Mouse (Mus musculus) gastrocnemius, adult 8-10 months (tissue): ENCODE data around the gene Cpe. TPM values are rescaled to one million over a fixed set of nuclear protein-coding genes. Genes with fewer than 3 reads are reported as not detected.
"Not testable (repeated sequence)": the region's sequence is repeated elsewhere in the genome, so short reads cannot be mapped to it uniquely, and the experiment has no call there.

ENCODE experiments used
- DNase-seq, 2 experiments: peaks; one replicate each; pipeline ENCODE4 v3.0.0; 2022; ENCODE audit warnings: low spot score in 2 of 2
- total RNA-seq, 4 experiments: library from RNA; stranded (reverse); gene quantifications; 2 replicates each; pipeline ENCODE4 v1.2.4; 2022

Cpe gene
- total RNA-seq, 4 experiments from 2014 or later, result 236 to 331 (median 287) TPM

DNA sequence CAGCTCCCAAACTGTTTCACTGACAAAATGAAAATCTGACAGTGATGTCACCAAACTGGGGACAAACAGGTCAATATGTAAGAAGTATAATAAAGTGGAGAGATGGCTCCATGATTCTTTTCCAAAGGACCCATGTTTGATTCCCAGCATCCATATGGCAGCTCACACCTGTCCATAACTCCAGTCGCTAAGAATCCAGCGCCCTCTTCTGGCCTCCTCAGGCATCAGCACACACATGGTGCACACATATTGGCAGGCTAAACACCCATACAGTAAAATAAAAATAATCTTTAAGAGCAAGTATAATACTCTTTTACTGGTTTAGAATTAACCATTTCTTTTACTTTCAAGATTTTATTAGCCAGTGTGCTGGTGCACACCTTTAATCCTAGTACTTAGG lies 16.5 kb downstream of the Cpe start:
- no peak for DNase-seq

DNA sequence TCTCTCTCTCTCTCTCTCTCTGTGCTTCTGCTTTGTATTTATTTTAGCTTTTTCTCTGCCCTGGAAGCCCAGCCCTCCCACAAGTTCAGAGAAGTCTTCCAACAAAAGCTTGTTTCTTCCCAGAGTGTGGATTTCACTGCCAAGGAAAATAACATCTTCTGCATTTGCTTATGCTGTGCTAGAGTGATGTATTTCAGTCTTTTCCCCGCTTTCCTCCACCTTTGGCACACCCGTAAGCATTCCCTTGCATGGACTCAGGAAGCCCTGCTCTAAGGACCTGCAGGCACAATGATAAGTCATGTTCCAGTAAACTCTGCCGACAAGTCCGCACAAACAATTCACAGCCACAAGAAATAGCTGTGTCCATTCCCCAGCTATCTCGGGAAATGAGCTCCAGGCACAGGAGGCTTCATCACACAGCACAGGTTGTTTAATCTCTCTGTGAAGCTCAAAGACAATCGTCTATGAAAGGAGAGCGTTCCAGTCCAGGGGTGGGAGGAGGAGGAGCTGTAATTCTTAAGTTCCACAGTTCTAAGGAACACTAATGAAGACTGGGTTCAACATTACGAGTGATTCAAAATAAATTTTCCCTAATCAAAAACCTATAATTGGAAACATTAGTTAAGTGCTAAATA lies 17.8 kb downstream of the Cpe start:
- DNase-seq, result no peak

DNA sequence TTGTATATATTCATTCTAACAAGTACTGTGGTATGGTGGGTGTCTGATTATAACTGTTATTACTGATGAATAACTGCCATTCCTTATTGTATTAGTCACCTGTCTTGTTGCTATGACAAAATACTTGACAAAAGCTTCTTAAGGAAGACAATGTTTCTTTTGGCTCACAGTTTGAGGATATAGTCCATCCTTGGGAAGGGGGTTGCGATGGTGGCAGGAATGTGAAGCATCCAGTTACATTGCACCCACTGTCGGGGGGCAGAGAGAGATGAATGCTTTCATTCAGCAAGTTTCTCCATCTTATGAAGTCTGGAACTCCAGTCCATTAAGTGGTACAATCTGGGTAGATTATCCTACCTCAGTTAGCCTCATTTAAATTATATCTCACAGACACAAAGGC lies 19.9 kb downstream of the Cpe start:
- DNase-seq, result no peak

DNA sequence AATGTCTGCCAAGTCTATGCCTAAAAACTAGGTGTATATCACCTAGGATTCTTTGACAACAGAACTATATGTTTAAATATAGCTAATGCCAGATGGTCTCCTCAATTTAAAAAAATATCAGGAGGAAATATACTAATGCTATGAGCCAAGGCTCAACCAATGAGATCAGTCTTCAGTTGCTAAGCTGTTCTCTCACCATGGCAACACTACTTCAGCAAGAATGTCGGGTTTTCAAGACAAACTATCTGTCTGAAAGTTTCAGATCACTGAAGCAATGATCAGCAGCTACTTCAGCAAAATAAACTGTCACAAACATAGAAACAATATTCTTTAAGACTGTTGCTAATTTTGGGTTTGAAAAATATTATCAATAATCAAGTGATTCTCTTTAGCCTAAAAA lies 20.9 kb downstream of the Cpe start:
- DNase-seq, result no peak

DNA sequence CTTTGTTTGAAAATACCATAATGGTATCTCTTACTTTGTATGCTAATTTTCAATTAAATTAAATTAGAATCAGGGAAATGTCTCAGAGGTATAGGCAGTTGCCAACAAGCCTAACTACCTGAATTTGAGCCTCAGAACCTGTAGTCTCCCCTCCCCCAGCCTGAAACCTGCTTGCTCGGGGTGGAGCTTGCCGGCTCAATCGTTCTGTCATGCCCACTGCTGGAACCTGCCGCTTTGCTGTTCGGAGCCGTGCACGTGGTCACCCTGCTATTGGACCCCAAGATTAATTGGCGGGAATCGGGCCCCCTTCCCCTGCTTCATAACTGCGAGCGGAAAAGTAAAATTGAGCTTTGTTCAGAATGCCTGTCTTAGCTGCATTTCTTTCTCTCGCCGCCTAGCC lies 26.5 kb downstream of the Cpe start:
- DNase-seq, result not testable (repeated sequence)

DNA sequence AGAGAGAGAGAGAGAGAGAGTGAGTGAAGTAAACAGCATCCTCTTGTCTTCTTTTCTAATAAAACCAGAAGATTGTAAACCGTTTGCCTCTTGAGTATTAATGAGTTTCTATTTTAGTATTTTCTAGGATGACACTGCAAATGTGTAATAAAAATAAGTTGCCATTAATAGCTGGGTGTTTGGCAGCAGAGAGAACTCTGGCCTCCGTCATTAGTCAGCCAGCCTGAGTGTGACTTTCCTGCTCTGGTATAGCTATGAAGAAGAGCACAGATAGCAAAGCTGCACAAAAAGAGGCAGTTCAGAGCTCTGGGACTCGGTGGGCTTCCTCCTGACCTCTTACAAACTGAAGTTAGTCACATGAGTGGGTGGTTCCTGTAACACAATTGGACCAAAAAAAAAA lies 27.3 kb downstream of the Cpe start:
- DNase-seq, result peak in 1 of 2 experiments; percentile 42

DNA sequence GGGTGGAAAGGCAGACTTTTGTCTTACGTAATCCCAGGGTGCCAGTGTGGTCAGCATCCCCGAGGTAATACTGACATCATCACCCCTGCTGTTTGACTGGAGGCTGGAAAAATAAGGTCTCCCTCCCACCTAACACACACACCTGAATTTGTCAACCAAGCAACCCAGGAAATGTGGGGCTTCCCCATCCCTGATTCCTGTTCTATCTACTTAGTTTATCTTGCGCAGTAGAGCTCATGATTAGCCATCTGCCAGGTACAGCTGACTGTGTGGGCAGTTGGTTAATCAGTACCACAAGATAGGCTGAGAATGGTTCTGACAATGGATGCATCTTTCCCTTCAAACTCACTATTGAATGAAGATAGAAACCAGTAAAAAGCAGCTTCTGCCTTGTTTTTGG lies 28.0 kb downstream of the Cpe start:
- DNase-seq, result no peak

DNA sequence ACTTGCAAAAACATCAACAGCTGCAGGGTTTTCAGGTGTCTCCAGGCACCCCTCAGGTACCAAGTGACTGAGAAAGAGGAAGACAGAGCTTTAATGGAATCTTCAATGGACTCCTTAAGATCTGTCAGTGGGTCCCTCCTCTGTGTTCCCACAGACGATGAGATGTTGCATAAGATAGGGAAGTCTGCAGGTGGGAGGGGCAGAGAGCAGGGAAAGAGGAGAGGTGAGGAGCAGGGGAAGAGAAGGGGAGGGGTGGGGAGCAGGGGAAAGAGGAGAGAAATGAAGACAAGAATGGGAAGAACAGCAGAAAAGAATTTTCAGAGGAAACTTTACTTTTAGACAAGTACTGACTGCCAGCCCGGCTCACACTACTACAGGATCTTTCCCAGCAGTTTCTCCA lies 28.5 kb downstream of the Cpe start:
- DNase-seq, result no peak

DNA sequence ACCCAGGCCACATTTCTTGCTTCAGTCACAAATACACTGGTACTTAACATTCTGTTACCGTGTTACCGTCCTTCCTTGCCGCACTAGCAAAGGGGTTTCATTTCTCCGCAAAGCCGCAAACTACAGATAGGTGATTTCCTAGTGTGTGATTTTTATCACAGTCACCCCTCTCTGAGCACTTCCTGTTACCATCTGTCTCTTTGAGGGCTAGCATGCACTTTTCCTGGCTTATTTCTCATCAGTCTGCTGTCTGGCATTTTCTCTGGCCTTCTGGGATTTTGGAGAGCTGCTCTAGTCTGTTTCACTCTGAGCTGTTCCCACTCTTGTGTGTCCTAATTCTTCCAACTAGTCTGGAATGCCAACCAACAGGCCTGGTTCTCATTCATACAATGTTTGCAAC lies 33.8 kb downstream of the Cpe start:
- DNase-seq, result no peak

DNA sequence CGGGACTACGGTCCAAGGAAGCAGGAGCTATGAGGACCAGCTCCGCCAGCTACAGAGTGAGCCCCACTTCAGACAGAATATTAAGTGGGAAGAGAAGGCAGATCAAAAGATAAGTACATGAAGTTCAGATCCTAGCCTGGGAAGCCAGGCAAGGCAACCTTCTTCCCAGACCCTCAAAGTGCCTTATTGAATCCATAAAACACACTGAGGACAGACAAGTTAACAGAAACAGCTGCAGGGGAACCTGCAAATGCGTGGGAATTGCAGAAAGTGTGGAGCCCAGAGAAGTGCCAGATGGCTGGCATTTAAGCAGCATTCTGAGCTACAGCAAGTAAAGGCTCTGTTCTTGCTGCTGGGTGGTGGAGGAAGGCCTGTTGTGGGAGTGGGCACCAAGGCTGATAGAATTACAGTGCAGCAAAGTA lies 34.9 kb downstream of the Cpe start:
- no peak for DNase-seq

DNA sequence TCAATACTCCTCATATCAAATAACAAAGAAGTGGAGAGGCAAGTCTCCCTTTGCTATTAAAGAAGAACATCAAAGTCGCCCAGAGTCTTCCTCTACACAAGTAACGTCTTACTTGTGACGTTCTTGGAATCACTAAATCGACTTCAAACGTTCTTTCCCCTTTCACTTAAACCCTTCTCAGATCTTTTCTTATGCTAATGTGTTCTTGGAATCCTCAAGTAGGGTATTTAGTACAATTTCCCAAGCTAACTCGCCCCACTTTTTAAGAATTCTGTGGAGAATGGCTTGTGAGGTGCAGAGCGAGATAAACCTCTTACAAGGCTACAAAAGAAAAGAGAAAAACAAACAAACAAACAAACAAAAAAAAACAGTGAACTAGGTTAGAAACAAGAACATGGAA lies 35.3 kb downstream of the Cpe start:
- DNase-seq, result no peak

DNA sequence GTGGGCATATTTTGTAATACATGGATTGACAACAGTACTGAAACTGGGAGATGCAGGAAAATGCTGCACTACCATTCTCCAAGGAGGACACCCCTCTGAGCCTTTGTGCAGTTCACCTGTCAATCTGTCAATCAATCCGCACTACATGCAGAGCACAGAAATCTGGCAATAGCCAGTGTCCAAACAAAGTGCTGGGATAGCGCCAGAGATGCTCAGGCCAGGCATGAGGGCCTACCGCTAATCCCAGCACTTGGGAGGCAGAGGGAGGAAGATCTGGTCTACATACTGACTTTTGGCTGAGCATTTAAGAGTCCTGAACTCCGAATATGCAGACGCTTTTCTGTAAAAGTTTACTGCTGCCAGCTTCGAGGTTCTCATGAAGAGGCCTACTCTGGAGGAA lies 37.0 kb downstream of the Cpe start:
- DNase-seq, result no peak

DNA sequence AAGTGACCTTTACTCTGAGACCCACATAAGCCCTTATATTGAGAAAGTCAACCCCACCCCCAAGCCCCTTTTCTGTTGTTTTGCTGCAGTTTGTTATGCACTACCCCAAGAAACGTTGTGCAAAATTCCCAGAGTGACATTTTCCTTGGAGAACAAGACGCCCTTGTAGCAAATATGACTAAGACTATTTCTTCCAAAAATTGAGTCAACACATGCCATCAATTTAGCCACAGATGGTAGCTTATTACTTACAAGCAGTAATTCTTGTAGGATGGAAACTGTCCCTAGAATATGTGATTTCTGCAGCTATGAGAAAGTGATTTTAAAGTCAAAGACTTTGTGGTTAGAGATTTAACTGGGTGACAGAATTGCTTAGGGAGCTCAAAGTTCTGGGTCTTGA lies 37.8 kb downstream of the Cpe start:
- DNase-seq, result no peak

DNA sequence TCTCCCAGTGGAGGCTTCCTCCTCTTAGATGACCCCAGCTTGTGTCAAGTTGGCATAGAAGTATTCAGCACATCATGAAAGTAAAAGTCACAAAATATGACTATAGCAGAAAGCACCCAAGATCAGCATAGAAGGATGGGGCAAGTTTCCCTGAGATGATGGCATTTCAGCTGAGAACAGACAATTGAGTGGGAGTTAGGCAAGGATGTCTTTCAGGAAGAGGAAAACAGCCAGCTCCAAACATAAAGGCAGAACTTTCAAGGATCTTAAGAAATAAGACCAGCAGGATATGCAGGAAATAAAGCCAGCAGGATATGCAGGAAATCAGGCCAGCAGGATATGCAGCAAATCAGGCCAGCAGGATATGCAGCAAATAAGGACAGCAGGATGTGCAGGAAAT lies 40.6 kb downstream of the Cpe start:
- no peak for DNase-seq

DNA sequence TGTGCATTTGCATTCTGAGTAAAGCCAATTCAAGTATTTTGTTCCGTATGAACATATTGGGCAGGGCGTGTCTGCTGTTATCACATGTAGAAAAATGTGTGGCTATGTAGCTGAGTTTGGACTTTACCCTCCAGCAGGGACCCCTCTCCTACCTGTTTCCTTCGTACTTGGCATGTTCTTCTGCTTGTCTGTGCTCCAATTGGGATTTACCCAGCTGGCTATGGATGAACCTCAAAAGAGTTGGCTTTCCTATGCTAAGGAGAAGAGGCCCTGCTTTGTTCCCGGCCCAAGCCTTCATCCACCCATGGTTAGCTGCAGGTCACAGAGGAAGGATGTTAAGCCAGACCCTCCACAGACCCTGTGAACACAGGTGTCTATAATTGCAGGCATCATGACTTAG lies 44.8 kb downstream of the Cpe start:
- no peak for DNase-seq

DNA sequence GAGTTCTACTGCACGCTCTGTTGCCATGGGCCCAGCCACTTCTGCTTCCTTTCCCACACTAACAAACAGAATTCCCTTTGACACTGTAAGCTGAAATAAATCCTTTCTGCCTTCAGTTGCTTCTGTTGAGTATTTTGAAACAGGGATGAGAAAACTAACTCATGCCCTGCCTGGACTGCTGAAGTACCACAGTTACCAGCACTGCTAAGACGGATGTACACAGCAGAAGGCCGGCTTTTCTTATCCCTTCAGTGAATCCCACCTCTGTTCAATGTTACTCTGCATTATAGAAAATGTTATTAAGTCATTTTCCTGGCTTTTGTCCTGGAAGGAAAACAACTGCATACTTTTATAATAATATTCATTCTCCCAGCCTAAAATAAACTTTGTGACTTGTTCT lies 45.7 kb downstream of the Cpe start:
- DNase-seq, result no peak

DNA sequence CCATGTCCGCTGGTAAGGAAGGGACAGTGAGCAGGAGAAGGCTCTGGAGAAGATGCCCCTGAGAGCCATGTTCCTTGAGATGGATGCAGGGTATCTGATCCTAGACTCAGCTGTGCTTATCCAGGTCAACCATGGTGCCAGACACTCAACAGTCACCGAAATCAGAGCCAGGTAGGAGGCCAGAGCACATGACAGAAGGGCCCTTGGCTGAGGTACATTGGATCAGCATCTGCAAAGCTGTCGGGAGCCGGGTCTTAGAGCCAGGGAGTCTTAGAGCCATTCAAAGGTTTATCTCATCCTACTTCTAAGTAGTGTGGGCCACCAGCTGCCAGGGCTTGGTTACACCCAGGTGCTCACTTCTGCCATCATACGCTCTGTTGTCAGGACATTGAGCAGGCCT lies 46.4 kb downstream of the Cpe start:
- peak in 1 of 2 experiments; percentile 40 for DNase-seq

DNA sequence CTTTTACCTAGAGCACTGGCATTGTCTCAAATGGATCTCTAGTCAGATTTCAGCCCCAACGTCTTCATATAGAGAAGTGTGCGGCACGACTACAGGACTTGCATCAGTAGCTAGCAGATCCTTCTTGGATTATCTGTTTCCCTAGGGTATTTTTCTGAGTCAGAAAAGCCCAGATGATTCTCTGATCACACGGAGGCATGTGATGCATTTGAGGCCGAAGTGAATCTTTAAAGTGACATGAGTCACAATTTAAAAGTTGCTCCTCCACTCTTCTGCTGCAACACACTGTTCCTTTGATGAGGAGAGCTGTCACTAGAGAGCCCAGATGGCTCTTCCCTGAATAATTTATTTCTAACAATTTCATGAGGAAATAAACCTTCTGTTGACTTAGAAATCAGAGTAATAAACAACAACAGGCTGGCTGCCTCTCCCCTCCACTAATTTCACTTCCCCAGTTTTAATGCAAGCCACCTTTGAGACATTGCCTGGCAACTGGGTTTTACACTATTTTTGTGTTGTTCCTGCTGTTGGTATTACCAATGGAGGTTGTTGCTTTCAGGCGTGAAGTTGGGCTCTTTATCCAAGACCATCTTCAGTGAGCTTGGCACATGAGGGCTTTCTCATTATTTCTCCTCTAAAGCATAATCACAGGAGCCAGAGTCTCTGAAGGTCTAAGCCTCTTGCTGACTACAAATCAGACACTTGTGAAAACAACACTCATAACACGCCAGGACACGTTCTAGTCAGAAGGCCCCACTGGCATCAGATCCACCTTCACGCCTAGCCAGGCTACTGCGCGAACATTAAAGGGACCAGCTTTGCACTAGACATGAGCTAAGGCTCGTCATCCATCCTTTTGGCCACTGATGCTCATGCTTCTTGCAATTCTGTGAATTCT lies 48.5 kb downstream of the Cpe start:
- DNase-seq, result no peak

DNA sequence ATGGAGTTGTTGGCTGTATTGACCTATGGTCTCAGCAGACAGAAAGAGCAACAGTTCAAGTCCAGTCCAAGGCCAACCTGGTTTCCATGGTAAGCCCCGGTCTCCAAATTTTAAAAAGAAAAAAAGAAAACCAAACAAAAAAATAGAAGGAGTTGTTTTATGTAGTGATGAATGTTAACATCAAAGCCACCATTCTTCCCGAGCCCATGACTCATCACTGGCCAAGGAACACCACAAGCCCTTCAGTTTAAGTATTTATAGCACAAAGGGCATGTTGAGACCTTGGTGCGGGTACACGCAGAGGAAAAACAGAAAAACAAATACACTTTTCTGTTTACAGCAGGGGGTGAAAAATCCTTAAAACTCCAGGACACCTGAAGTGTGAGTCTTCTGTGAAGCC lies 49.5 kb downstream of the Cpe start:
- DNase-seq, result no peak

DNA sequence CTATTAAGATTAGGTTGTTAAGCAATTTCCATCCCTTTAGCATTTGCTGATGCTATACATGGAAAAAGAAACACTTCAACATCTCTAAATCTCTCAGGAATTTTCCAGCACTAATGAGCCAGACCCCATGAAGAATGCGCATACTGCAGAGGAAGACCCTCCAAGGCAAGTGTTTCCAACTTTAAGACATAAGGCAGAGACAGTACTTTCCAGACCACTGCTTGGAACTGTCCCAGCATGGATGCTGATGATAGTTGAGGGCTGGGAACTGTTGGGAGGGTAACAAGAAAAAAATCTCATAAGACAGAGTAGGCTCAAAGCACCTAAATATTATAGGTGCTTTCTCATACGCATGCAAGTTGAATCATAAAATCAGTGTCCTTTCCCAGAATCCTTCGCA lies 50.1 kb downstream of the Cpe start:
- no peak for DNase-seq

DNA sequence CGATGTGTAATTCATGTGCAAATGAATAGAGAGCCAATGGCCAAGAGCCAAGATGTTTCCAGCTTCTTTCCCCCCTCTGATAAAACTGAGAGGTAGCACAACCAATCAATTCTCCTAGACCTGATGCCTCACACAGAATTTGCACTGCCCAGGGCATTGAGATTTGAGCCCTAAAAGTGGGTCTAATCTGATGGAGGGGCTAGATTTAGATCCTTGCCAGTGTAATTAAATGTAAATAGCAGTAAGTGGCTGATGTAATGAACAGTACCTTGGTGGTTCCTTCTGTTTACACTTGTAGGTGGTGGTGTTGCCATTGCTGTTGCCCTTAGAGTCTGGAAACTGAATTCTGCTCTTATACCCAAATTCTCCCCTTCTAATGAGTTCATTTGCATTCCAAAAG lies 52.3 kb downstream of the Cpe start:
- no peak for DNase-seq

DNA sequence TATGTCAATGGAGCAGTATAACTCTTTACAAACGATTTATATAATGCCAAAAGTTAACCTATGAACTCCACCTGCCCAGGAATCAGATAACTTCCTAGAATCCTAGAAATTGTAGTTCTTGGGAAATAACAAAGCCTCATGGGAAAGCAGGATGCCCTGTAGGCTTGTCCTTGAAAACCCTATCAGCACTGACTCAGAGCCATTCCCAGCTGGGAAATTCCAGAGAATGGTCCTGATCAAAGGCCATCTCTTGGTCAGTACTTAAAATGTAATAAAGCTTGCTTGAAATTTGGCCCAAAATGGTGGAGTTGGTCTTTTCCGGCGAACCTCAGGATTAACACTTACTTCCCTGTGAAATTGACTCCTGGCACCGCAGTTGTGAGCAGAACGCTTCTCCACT lies 53.2 kb downstream of the Cpe start:
- DNase-seq, result no peak

DNA sequence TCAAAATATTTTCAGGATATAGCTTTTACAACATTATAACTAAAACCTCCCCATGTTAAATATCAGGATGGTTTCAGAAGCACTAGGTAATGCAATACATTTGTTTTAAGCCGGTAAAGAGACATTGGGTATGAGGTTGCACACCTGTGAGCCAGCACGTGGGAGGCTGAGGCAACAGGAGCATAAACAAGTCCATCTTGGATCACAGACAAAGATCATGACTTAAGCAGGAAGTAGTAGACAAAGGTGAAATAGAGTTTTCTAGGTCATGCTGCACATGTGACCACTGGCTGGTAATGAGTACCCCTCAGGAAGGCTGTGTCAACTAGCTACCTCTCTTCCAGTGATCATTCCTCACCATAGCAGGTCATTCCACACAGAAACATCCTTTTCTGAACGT lies 58.0 kb downstream of the Cpe start:
- DNase-seq, result no peak
